Mouse (Mus musculus) ES-CJ7 (cell line): ENCODE measurements around the gene Nlrp3.
"Not testable (repeated sequence)": the region's sequence is repeated elsewhere in the genome, so short reads cannot be mapped to it uniquely, and the experiment has no call there.

Experiments
- DNase-seq: peaks from one replicate; pipeline ENCODE4 v3.0.0; 2011; ENCODE audit warnings: low read depth, low spot score

Nlrp3 gene

DNA sequence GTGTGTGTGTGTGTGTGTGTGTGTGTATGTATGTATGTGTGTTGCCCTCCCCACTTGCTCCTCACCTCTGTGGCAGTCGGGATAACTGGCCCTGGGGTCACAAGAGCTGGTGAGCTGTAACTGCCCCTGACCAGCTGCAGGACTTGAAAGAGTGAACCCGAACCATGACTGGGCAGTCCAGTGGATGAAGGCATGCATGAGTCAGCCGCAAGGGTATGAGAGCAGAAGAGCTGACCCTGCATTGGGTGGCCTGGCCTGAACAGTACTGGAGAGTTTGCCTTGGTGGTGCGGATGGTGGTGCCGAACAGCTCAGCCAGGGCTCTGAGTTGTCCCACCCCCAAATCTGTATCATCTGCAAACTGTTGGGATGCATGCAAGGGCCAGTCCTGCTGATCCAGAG, 9.8 kb upstream of the Nlrp3 start:
- no peak for DNase-seq

DNA sequence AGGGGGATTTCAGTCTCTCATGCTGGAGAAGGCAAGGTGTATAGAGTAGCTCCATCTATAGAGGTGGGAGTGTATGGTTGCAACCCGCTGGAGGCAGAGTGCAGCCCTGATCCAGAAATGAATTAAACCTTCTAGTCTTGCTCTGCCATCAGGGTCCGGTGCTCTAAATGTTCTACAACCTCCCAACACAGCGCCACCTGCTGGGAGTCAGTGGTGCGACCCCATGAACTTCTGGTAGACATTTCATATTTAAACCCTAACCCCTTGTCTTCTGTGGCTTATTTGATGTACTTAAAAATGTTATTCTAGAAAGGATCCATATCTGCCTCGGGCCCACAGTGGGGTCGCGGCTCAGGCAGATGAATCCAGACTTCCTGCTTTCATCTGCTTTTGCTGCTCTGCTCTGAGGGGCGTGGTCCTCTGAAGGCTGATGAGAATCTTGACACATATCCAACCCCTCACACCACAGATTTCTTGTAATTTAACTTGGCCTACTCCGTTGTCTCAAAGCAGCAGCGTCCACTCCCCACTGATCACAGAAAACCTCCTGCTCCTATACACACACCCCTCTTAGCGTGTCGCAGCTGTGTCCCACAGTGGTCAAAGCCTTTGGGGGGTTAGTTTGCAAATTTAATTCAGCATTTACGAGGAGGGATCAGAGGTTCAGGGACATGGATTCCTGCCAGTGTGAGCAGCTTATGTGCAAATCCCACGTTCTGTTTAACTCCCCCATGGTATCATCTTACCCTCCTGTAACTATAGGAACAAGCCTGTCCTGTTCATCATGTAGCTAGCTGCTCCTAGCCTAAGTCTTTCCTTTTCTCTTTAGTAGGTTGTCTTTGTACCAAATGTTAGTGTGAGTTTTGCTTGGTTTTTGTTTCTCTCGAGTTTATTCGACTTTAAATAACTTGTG, 3.9 kb upstream of the Nlrp3 start:
- peak; percentile 75 for DNase-seq

DNA sequence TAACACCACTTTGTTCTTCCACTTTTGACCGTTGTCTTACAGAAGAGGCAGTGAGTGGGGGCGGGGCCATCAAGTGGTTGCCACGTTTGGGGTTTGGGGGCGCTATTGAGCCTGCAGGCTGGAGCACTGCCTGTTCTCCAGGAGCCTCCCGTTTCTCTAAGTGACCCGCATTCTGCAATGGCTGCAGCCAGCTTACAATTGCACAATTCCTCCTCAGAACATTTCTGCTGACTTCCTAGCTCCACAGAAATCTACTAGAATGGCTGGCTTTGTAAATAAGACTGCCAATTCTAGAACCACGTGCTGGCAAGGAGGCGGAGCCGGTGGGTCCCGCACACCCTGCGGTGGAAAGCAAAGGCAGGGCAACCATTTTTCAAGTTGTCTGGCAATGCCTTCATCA, 3.0 kb upstream of the Nlrp3 start:
- peak; percentile 78 for DNase-seq

DNA sequence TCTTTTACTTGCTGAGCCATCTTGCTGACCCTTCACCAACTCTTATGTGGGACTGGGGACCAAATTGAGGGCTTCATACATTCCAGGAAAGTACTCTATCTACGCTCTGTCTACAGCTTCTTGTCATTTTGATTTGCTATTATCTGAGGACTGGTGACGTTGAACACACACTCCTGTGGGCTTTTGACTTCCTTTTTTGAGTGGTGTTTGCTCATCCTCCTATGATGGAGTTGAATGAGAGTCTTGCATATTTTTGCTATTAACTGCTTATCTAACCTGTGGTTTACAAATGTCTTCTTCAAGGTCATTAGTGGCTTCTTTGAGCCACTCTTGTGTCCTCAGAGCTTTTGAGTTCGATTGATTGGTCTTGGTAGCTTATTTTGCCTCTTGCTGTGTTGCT, 1.2 kb upstream of the Nlrp3 start:
- DNase-seq, result no peak

DNA sequence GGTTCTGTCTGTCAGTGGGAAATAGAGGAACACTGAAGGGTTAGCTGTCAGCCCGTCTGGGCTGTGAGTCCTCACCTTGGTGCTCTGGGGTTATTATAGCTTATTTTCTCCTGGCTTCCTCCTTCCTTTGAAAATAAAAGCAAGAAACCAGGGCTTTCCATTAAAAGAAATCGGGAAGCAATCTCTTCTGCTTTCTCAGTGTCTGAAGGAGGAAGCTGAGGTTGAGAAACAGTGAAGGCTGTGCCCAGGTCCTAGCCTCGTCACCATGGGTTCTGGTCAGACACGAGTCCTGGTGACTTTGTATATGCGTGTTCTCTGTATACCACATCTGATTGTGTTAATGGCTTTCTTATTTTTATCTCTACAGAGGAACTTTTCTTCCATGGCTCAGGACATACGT, 1.1 kb downstream of the Nlrp3 start:
- no peak for DNase-seq

- no peak for DNase-seq
Measured at GRCm38 (mm10) chr11:59543376-59543775, 2.0 kb downstream of the Nlrp3 start.

GRCm38 (mm10) chr11:59544005-59544404, 2.6 kb downstream of the Nlrp3 start:
- no peak for DNase-seq

GRCm38 (mm10) chr11:59554127-59554526, 12.8 kb downstream of the Nlrp3 start:
- DNase-seq, result no peak

DNA sequence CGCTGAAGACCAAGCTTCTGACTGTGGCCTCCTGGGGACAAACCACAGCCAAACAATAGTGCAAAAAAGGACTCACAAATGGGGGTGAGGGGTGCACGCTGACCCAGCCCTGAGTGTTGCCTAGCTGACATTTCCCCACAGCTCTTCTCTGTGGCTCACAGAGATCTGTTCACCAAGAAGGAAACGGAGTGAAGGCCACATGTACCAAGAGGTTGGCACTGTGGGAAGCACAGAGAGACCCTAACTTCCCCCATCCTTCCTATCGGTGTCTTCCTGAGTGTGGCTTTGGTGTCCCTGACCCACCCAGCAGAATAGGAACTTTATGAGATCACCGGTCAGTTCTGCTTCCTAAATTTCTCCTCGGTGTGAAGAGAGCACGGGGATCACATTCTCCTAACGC, 13.2 kb downstream of the Nlrp3 start:
- no peak for DNase-seq

DNA sequence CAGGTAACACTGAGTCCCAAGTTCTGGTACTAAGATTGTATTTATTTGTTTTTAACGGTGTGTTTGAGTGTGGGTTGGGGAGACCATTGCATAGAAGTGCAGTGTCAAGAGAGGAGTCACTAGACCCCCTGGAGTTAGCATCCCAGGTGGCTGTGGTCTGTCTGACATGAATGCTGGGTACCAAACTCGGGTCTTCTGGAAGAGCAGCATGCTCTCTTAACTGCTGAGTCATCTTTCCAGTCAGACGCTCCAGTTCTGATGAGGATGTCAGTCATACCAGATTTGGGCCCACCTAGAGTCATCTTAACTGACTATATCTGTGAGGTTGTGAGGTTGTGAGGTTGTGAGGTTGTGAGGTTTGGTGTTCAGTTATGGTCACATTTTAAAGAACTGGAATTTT, 19.5 kb downstream of the Nlrp3 start:
- DNase-seq, result no peak

GRCm38 (mm10) chr11:59562336-59562735, 21.0 kb downstream of the Nlrp3 start:
- DNase-seq, result peak; percentile 51

- DNase-seq, result no peak
Measured at GRCm38 (mm10) chr11:59562837-59563236, 21.5 kb downstream of the Nlrp3 start.

DNA sequence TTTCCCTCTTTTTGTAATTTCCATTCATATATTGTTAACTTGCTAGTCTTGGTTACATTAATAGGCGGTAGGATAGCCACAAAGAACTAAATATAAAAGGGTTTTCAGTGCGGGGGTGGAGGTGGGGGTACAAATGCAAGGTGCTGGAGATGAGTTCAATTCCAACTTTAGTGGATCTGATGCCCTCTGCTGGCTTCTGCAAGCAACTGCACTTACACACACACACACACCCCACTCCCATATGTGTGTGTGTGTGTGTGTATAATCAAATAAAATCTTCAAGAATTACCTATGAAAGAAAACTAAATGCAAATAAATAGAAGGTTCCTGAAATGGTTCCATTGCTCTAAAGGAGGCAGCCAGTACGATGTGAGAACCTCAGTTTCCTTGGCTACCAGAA, 27.9 kb downstream of the Nlrp3 start:
- DNase-seq, result peak; percentile 33

DNA sequence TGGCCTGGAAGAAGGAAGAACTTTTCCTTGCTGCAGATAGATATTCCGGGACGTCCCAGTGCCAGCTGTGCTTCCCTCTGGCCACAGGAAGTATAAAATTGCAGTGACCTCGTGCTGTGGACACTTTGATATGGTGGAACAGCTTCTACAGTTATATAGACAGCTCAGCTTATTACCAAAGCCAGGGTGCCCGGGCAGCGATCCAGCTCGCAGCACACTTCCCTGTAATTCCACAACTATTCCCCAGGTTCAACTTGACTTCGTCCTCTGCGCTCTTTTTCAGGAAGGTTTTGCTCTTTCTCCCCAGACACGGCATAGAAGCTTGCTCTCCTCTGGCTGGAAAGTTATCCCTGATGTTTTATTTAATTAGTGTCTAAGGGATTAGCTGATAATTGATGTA, 34.4 kb downstream of the Nlrp3 start:
- no peak for DNase-seq

GRCm38 (mm10) chr11:59576135-59576534, 34.8 kb downstream of the Nlrp3 start, which contains the start of gene Olfr222:
Olfr222 (minus strand) TSS chr11:59576235.
- not testable (repeated sequence) for DNase-seq

- no peak for DNase-seq
Measured at GRCm38 (mm10) chr11:59584539-59584938, 43.2 kb downstream of the Nlrp3 start.

DNA sequence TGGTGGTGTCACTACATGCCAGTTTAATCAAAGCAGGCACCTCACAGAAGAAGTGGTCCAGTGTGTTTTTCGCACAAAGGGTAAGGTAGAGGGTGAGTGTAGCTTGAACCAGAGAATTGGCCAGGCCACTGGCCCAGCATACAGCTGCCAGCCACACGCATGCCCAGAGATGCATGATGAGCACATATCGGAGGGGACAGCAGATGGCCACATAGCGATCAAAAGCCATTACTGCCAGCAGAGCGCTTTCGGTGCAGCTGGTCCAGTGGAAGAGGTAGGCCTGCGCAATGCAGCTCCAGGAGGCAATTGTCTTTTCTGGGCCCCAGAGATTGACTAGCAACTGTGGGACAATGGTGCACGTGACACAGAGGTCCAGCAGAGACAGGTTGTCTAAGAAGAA, 48.1 kb downstream of the Nlrp3 start:
- DNase-seq, result no peak

- DNase-seq, result no peak
Measured at GRCm38 (mm10) chr11:59593189-59593588, 51.8 kb downstream of the Nlrp3 start, which contains the start of gene Olfr223. Olfr223 (minus strand) TSS chr11:59593289.

DNA sequence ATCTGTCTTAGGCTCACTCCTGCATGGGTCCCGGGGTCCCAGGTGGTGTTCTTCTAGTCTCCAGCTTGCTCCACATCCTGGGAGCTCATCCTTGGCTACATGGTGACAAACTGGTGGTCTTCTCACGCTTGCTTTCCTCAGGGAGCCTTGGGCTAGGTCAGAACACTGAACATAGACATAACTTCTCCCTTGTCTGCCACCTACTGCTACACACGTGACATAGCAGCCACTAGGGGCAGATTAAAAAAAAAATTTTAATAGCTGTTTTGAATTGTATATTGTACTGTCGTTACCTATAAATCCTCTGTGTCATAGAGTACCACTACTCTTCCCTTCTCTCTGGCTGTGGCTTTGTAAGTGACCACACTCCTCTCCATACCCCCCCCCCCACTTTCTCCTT, 54.7 kb downstream of the Nlrp3 start:
- DNase-seq, result peak; percentile 20

DNA sequence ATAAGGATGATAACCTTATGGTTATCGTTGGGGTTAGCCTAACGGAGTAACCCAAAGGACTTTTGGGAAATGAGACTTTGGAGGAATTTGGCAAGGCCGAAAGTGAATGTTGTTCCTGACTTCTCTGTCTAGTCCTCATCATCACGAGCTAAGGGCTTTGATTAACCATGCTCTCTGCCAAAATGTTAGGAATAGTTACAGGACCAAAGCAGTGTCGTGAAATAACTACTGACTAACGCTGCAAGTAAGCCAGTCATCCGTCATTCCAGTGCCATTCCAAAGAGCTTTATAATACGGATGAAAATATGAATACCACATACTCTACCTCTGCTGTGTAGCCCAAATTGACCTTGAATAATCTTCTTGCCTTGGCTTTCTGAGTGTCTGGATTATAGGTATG, 55.6 kb downstream of the Nlrp3 start:
- DNase-seq, result no peak

DNA sequence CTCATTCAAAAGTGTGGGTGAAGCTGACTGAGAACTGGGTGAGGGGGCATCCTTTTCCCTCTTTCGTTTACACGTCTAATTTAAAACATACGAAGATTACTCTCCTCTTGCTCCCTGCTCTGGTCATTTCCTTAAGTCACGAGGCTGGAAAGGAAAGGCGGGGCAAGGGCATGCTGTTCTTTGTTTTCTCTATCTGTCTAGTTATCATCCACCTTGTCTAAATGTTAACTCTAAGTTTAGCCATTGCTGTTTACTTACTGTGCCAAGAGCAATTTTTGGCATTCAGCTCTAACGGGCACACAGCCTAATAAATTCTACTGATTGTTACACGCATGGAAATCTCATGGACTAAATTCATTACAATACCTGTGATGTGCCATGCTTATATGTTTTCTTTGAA, 57.8 kb downstream of the Nlrp3 start:
- no peak for DNase-seq

DNA sequence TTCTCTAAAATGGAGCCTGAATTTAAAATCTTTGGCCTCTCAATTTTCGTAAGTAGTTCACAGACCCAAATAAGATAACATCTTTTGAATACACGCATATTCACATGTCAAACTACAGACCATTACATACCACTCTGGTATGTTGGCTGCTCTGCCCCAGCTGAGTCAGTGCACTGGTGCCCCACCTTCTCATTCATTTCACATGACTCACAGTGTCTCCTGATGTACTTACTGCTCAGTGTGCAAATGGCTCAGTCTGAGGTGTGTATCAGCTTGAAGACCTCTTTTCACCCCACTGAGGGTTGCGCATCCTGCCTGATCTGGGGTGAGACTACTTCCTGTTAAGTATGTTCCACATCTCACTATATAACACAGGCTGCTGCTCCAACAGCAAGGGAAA, 59.5 kb downstream of the Nlrp3 start:
- DNase-seq, result no peak

DNA sequence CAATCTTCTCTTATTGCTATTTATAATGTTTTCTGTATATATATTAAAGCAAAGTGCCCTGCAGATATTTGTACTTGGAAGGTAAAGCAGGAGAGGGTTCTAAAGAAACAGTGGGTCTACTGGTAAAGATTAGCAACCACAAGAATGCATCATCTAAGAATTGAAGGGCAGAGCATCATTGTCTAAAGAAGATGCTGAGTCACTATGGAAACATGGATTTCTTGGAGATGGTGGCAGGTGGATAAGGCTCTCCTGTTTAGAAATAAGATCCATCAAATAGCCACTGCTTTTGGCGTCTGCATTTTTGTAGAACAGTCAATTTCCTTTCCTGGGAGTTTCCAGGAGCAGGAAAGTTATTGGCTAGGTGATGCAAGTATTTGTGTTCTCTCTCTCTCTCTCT, 60.9 kb downstream of the Nlrp3 start:
- DNase-seq, result no peak

DNA sequence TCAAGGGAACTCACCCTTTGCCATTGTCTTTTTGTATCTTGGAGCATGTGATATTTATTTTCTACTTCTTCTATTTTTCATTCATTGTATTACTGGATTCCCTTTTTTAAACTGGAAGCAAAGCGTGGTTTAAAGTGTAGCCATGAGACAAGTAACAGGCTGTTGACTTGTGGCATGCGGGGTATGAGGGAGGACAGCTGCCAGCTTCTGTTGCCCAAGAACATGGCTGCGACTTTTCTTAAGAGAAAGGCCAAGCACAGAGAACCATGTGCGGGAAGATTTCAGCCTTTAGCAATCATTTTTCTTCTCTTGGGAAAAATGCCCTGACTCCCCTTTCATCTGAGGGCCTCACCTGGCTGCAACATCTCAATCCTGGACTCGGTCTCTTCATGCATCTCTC, 70.3 kb downstream of the Nlrp3 start:
- no peak for DNase-seq
